Mouse (Mus musculus): ENCODE results near the gene Rack1. TPM values are rescaled to one million over a fixed set of nuclear protein-coding genes. Genes with fewer than 3 reads are reported as not detected.
A peak's percentile ranks its signal among the peaks of the same experiment; 100 is the strongest.
"Not testable (repeated sequence)": the region's sequence is repeated elsewhere in the genome, so short reads cannot be mapped to it uniquely, and the experiment has no call there.

The Rack1 gene
- total RNA-seq (2014; rRNA removed) (897 and 958 TPM in 2 replicates), polyA plus RNA-seq (2015; fragmentation: Nextera tagmentation; extraction: Ambion mirVana) (324 and 342 TPM in 2 replicates)

- TF ChIP-seq CTCF (IDR thresholded peaks at IDR 0.05; ENCODE audit: low read depth): no peak
- peak; percentile 97 for ATAC-seq
- Histone ChIP-seq H3K9me3 (ENCODE audit: low read length) (no peaks in the 10 kb centered on the region), H3K4me1 (ENCODE audit: insufficient read depth, low read length) (peaks cover 12% of the 10 kb centered on the region), H3K4me2 (ENCODE audit: low read depth, low read length) (peak within 1 kb of the TSS; percentile 93), H3K27ac (peak within 1 kb of the TSS; percentile 88), H3K9ac (replicated peaks; ENCODE audit: low read length) (peak within 1 kb of the TSS; percentile 78), H3K27me3 (ENCODE audit: insufficient read depth, low read length) (no peaks in the 10 kb centered on the region), H3K36me3 (ENCODE audit: insufficient read depth, low read length) (peaks cover 26% of the 10 kb centered on the region), H3K4me3 (ENCODE audit: low read length) (peak within 1 kb of the TSS; percentile 86)
- DNase-seq (ENCODE audit: low spot score): peak; percentile 95
- under 1% methylated on average over 47 of the region's 47 CpGs for WGBS
Measured at GRCm38 (mm10) chr11:48799921-48800701, at the start of gene Rack1. Rack1 (plus strand) TSS chr11:48800332.

GRCm38 (mm10) chr11:48750428-48750827 is 49.7 kb upstream of the Rack1 start:
- Histone ChIP-seq H3K4me1 (ENCODE audit: insufficient read depth, low read length) (no peaks in the 10 kb centered on the region), H3K27ac (no peak overlapping the region), H3K9me3 (ENCODE audit: low read length) (no peaks in the 10 kb centered on the region), H3K27me3 (ENCODE audit: insufficient read depth, low read length) (no peaks in the 10 kb centered on the region), H3K9ac (replicated peaks; ENCODE audit: low read length) (no peak overlapping the region), H3K4me3 (ENCODE audit: low read length) (no peak overlapping the region), H3K36me3 (ENCODE audit: insufficient read depth, low read length) (no peaks in the 10 kb centered on the region), H3K4me2 (ENCODE audit: low read depth, low read length) (no peak overlapping the region)
- no peak for DNase-seq (ENCODE audit: low spot score)
- no peak for ATAC-seq
- TF ChIP-seq CTCF (IDR thresholded peaks at IDR 0.05; ENCODE audit: low read depth): no peak
- WGBS: 93% methylated on average over 6 of the region's 6 CpGs

GRCm38 (mm10) chr11:48753534-48753933 is 46.6 kb upstream of the Rack1 start:
- H3K4me3 ChIP-seq (ENCODE audit: low read length); H3K27me3 ChIP-seq (ENCODE audit: insufficient read depth, low read length); DNase-seq (ENCODE audit: low spot score); H3K4me1 ChIP-seq (ENCODE audit: insufficient read depth, low read length); H3K9me3 ChIP-seq (ENCODE audit: low read length); ATAC-seq; H3K9ac ChIP-seq (replicated peaks; ENCODE audit: low read length); H3K27ac ChIP-seq; H3K4me2 ChIP-seq (ENCODE audit: low read depth, low read length); H3K36me3 ChIP-seq (ENCODE audit: insufficient read depth, low read length): not testable (repeated sequence)
- 94% methylated on average over 18 of the region's 18 CpGs for WGBS

- Histone ChIP-seq H3K27me3 (ENCODE audit: insufficient read depth, low read length) (no peaks in the 10 kb centered on the region), H3K9me3 (ENCODE audit: low read length) (no peaks in the 10 kb centered on the region), H3K4me2 (ENCODE audit: low read depth, low read length) (no peak overlapping the region), H3K4me3 (ENCODE audit: low read length) (no peak overlapping the region), H3K9ac (replicated peaks; ENCODE audit: low read length) (no peak overlapping the region), H3K4me1 (ENCODE audit: insufficient read depth, low read length) (no peaks in the 10 kb centered on the region), H3K27ac (no peak overlapping the region), H3K36me3 (ENCODE audit: insufficient read depth, low read length) (no peaks in the 10 kb centered on the region)
- 87% methylated on average over 8 of the region's 8 CpGs for WGBS
- ATAC-seq (no peak), DNase-seq (ENCODE audit: low spot score) (no peak)
- TF ChIP-seq CTCF (IDR thresholded peaks at IDR 0.05; ENCODE audit: low read depth): no peak
Measured at GRCm38 (mm10) chr11:48759021-48759420, 41.1 kb upstream of the Rack1 start.

GRCm38 (mm10) chr11:48764119-48764518 is 36.0 kb upstream of the Rack1 start:
- no peaks in the 10 kb centered on the region for H3K36me3 ChIP-seq (ENCODE audit: insufficient read depth, low read length)
- DNase-seq (ENCODE audit: low spot score) (no peak), ATAC-seq (no peak)
- no peaks in the 10 kb centered on the region for H3K27me3 ChIP-seq (ENCODE audit: insufficient read depth, low read length)
- no peak overlapping the region for H3K27ac ChIP-seq
- TF ChIP-seq CTCF (IDR thresholded peaks at IDR 0.05; ENCODE audit: low read depth): no peak
- H3K9me3 ChIP-seq (ENCODE audit: low read length): no peaks in the 10 kb centered on the region
- H3K4me2 ChIP-seq (ENCODE audit: low read depth, low read length): no peak overlapping the region
- H3K4me1 ChIP-seq (ENCODE audit: insufficient read depth, low read length): no peaks in the 10 kb centered on the region
- WGBS: 93% methylated on average over 9 of the region's 9 CpGs
- no peak overlapping the region for H3K9ac ChIP-seq (replicated peaks; ENCODE audit: low read length)
- no peak overlapping the region for H3K4me3 ChIP-seq (ENCODE audit: low read length)

- no peak for TF ChIP-seq CTCF (IDR thresholded peaks at IDR 0.05; ENCODE audit: low read depth)
- Histone ChIP-seq H3K9ac (replicated peaks; ENCODE audit: low read length) (no peak overlapping the region), H3K4me1 (ENCODE audit: insufficient read depth, low read length) (no peaks in the 10 kb centered on the region), H3K36me3 (ENCODE audit: insufficient read depth, low read length) (no peaks in the 10 kb centered on the region), H3K27ac (no peak overlapping the region), H3K9me3 (ENCODE audit: low read length) (no peaks in the 10 kb centered on the region), H3K27me3 (ENCODE audit: insufficient read depth, low read length) (no peaks in the 10 kb centered on the region), H3K4me3 (ENCODE audit: low read length) (no peak overlapping the region), H3K4me2 (ENCODE audit: low read depth, low read length) (no peak overlapping the region)
- no peak for DNase-seq (ENCODE audit: low spot score)
- ATAC-seq: no peak
- 88% methylated on average over 14 of the region's 14 CpGs for WGBS
Measured at GRCm38 (mm10) chr11:48767195-48767876, 32.8 kb upstream of the Rack1 start.

GRCm38 (mm10) chr11:48771691-48772090 is 28.4 kb upstream of the Rack1 start:
- 0 out of 2 replicates have a peak, but pooled peaks cover 4% of the 10 kb centered on the region for H3K4me1 ChIP-seq (ENCODE audit: insufficient read depth, low read length)
- 17% methylated on average over 2 of the region's 2 CpGs for WGBS
- H3K27ac ChIP-seq: no peak overlapping the region
- no peaks in the 10 kb centered on the region for H3K9me3 ChIP-seq (ENCODE audit: low read length)
- DNase-seq (ENCODE audit: low spot score) (peak; percentile 34), ATAC-seq (no peak)
- TF ChIP-seq CTCF (IDR thresholded peaks at IDR 0.05; ENCODE audit: low read depth): peak; percentile 68
- H3K4me3 ChIP-seq (ENCODE audit: low read length): no peak overlapping the region
- no peak overlapping the region for H3K9ac ChIP-seq (replicated peaks; ENCODE audit: low read length)
- H3K36me3 ChIP-seq (ENCODE audit: insufficient read depth, low read length): no peaks in the 10 kb centered on the region
- no peaks in the 10 kb centered on the region for H3K27me3 ChIP-seq (ENCODE audit: insufficient read depth, low read length)
- no peak overlapping the region for H3K4me2 ChIP-seq (ENCODE audit: low read depth, low read length)
